Mouse (Mus musculus): ENCODE measurements around the gene Vps37b.
"Not testable (repeated sequence)": the region's sequence is repeated elsewhere in the genome, so short reads cannot be mapped to it uniquely, and the experiment has no call there.

Gene Vps37b

DNA sequence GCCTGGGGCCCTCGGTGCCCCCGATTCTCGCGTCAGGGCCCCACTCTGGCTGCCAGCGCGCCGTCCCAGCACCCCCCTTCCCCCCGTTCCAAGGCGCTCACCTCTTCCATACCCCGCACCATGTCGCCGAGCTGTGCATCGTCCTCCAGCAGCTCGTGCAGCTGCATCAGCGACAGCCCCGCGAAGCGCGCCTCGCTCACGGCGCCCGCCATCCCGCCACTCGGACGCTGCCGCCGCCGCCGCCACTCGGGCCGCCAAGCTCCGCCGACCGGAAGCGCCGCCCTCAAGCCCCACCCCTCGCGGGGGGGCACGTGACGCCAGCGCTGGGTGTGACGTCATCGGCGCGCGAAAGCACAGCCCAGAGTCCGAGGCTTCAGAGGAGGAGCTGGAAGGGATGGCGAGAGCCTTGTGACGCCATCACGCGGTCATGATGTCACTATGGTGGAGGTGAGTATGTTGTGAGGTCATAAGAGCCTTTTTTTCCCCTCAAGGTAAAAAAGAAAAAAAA is at the start of gene Vps37b:
TSS of gene Vps37b (minus strand) at position 270 of the 508 bp plus-strand sequence.
- DNase-seq (ENCODE audit: low read depth, low spot score) = peak; percentile 90

DNA sequence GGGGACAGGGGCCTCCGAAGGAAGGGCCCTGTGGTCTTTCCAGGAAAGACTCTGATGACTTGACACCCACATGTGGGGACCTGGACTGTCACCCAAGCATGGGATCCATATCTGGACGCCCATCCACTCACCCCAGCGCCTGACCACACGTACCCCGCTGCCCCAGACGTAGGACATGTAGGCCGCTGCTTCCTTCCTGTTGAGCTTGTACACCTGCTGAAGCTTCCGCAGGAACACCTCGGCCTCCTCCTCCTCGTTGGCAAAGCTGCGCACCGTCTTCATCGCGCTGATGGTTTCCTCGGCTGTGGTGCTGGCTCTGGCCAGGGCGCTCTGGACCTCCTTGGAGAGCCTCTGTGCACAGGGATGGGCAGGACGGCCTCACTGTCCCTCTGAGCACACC is 47.8 kb upstream of the Vps37b start:
- no peak for DNase-seq (ENCODE audit: low read depth, low spot score)

DNA sequence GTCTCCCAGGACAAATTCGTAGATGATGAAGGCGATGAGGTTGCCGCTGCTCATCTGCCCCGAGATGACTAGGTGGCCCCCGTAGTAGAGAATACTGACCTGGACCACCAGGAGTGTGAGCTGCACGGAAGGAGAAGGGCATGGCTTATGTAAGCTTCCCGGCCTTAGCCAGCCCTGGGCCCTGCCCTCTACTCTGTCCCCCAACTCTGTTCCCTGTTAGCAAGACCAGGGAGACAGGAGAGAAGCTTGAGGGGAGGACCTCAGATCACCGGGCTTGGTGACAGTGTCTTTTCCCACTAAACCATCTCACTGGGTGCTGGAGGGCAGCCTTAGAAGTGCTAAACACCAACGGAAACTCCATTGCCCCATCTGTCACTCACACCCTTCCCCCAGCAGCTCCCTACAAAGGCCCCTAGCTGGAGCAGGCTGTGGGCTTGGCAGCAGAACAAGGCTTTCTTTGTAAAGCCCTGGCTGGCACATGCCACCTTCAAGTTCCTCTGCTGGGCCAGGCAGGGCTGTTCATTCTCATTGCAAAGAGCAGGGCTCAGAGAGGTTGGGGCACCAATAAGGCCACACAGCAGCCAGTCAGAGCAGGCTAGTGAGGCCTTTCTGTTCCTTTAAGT is 46.8 kb upstream of the Vps37b start:
- no peak for DNase-seq (ENCODE audit: low read depth, low spot score)

DNA sequence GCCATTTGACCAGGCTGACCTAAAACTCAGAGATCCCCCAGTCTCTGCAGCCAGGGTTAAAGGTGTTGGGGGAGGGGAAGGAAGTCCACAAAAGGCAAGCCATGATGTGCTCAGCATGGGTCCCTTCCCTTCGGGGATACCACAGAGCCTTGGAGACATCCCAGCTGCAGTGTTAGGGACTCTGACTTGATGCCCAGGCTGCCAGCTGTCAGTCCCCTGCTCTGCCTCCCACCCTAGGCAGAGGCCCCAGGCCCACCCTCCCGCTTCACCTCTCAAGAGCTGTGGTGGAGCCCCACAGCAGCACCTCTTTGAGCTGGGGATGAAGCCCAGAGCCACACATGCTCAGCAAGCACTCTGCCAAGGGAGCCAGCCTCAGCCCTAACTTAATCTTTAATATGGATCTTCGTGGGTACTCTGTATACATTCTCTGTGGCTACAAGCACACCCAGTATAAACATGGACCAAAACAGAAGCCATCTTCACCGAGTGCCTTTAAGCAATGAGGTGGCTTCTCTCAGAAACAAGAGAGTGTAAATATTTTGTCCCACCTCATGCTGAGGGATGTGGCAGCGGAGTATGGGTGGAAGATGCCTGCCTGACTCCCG is 45.9 kb upstream of the Vps37b start:
- no peak for DNase-seq (ENCODE audit: low read depth, low spot score)

DNA sequence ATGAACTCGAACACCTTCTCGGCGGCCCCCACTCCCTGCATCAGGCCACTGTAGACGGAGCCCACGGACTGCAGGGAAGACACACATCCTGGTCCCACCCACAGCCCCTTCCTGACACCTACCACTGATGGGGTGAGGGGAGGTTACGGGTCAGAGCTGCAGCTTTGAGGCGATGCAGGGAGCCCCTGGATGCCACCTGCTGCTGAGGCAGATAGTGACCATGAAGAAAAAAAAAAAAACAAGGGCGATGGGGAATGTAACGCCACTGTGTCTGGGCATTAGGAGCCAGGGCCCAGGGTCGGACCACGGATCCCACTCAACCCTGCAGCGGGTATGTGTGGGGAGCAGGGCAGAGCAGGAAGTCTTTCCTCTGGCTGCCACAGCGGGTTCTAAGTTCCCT is 45.2 kb upstream of the Vps37b start:
- DNase-seq (ENCODE audit: low read depth, low spot score) = no peak

DNA sequence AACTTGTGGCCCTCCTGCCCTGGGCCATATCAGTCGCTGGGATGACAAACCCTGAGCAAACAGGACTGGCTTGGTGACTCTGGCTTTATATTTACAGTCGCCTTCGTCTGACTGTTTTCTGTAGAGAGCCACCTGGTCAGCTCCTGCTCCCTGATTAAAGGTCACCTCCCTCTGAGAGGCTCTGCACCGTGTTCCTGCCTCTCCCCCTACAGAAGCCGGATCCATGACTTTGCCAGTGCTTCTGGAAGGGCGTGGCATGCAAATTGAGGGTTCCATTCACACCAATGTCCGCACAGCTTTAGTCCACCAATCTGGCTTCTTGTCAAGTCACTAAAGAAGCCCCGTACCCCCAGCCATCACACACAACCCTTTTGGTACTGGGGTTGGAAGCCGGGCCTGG is 44.5 kb upstream of the Vps37b start:
- no peak for DNase-seq (ENCODE audit: low read depth, low spot score)

DNA sequence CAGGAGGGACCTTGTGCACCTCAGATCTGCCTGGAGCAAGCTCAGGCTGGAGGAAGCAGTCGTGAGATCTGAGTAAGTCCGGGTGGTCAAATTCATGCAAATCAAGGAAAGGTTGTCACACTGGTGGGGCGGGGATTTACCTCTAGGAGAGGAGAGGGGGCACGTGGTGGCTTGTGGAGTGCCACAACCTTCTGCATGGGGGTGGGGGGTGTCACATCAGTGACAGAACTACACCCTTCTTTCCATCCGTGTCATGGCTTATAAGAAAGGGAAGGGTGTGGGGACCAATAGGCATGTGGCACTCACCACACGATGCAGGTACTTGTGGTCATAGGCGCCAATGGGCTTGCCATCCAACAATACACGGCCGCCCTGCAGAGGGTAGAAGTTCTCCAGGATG is 43.6 kb upstream of the Vps37b start:
- no peak for DNase-seq (ENCODE audit: low read depth, low spot score)

DNA sequence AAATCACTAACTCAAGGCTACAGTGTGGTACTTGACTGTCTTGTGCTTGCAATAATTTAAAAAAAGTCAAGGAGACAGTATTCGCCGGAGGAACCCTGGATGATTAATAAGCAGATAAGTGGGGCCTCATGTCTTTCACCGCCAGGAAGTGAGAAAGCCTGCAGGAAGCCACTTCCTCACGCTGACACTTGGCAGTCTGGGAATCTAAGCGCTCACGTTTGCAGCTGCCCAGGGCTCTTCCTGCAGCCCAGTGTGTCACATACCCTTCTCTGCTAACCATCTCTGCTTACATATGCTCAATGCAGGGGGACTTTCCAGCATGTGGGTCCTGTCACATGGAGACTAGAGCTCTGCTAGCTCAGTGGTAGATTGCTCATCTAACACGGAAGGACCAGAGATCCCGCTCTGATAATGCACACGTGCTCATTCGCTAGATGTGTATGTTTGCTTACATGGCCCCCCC is 42.8 kb upstream of the Vps37b start:
- no peak for DNase-seq (ENCODE audit: low read depth, low spot score)

DNA sequence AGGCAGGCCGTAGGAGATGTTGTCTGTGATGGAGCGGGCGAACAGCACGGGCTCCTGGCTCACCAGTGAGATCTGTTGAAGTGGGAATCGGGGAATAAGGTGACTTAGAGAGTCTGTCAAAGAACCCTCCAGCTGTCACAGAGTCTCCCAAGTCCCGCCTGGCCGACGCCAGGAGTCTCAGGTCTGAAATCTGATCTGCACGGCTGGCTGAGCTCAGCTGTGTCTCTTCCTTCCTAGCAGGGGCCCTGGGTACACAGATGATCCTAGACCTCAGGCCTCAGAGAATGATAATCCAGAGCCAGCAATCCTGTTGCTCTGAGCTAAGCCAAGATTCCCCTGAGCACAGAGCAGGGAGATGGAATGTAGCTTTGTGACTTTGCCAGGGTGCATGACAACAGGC is 41.6 kb upstream of the Vps37b start:
- DNase-seq (ENCODE audit: low read depth, low spot score) = no peak

DNA sequence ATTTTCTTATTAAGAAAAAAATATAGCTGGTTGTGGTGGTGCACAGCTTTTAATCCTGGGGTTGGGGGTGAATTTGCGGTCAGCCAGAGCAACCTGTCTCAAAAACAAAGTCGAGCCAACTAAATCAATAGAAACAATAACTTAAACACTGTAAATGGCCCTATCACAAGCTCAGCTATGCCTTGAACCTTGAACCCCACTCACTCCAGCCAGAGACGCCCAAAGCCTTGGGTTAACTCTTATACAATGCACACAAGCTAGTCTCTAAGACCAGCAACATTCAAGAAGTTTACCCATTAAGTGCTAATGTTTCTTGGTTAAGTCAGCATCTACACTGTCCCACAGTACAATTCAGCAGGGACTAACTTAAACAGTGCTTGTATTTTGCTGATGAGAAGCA is 37.6 kb upstream of the Vps37b start:
- DNase-seq (ENCODE audit: low read depth, low spot score) = no peak

DNA sequence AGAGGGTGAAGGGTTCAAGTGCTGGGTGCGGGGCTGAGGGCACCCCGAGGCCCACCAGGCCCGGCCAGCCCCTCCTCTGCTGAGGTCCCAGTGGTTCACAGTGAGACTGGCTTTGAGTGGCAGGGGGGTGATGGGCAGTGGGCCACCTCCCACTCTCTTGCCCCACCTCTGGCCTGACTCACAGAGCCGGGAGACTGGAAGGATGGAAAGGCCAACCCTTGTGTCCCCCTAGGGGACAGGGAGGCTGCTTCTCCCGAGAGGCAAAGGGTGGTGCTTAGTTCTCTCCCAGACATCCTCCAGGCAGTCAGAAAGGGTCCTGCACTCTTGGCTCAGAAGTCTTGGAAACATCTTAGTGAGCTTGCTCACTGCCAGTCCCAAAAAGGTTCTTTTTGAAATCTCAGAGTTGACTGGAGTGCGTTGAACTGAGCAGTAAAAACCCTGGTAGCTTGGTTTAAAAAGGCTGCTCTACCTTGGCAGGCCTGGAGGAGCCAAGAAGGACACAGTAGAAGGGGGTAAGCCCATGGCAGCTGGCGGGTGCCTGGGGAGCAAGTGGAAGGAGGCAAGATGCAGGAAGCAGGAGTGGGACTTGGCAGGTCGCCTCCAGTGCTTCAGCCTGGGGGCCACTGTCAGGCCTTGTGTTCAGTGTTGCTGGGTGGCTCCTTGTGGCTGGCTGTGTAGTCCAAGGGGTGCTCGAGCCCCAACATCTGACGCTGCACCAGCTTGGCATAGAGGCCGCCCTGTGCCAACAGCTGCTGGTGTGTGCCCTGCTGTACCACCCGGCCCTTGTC is 30.2 kb upstream of the Vps37b start:
- DNase-seq (ENCODE audit: low read depth, low spot score) = no peak

DNA sequence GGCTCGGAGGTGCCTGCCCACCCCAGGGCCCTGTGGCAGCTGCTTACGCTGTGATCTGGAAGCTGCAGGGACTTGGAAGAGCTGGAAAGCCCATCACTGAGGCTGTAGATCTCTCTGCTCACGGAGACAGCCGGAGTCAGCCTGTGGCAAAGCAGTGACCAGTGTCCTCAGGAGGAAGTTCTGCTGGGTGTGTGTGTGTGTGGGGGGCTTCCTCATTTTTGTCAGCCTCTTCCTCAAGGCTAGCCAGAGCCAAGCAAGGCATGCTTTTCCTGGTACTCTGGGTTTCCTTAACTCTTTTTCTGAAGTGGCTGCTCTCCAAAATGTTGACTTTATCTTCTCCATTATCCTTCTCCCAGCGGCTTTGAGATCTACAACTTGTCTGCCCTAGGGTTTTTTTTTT is 27.6 kb upstream of the Vps37b start:
- no peak for DNase-seq (ENCODE audit: low read depth, low spot score)

DNA sequence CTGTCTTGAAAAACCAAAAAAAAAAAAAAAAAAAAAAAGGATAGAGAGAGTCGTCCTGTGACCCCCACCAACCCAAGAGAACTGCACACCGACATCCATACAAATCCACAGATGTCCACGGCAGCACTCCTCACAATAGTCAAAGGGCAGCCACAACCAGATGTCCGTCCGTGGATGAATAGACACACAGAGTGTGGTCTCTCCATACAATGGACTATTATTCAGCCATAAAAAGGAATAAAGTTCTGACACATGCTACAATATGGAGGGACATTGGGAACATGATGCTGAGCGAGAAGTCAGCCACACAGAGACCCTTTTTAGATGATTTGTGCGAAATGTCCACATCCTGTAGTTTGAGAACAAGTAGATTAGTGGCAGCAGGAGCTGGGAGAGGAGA is 26.7 kb upstream of the Vps37b start:
- DNase-seq (ENCODE audit: low read depth, low spot score) = no peak

DNA sequence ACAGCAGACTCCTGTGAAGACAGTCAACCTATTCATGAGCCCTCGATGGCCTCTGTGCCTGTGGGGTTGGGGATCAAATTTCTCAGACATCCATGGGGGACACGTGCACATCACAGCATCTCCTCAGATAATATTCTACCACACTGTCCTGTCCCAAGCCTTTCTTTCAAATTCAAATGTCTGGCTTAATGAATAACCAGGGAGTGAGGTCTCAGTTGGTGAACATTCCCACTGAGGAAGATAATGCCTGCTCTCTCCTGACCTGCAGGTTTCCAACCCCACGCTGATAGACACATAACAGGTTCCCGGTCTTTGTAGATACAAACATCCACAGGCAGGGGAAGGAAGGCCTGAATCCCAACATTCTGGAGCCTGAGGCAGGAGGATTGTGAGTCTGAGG is 24.9 kb upstream of the Vps37b start:
- DNase-seq (ENCODE audit: low read depth, low spot score) = no peak

DNA sequence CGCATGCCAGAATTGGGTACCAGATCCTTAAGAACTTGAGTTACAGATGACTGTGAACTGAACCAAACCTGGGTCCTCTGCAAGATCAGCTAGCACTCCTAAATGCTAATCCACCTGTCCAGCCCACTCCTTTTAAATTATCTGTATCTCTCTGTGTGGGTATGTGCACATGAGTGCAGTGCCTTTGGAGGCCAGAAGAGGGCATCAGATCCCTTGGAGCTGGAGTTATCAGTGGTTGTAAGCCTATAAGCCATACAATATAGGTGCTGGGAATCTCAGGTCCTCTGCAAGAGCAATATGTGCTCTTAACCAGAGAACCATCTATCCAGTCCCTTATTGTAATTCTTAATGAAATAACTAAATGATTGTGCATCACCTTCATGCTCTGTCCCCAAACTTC is 24.1 kb upstream of the Vps37b start:
- no peak for DNase-seq (ENCODE audit: low read depth, low spot score)

DNA sequence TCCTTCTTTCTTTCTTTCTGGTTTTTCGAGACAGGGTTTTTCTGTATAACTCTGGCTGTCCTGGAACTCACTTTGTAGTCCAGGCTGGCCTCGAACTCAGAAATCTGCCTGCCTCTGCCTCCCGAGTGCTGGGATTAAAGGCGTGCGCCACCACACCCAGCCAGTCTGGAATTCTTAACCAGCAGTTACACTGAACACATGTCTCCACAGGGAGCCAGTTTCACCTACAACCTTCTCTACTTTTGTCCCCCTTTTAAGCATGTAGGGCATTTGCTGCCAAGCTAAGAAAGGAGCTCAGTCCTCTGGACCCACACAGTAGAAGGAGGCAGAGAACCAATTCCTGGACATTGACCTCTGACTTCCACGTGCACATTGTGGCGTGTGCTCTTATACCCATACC is 20.6 kb upstream of the Vps37b start:
- DNase-seq (ENCODE audit: low read depth, low spot score) = not testable (repeated sequence)

DNA sequence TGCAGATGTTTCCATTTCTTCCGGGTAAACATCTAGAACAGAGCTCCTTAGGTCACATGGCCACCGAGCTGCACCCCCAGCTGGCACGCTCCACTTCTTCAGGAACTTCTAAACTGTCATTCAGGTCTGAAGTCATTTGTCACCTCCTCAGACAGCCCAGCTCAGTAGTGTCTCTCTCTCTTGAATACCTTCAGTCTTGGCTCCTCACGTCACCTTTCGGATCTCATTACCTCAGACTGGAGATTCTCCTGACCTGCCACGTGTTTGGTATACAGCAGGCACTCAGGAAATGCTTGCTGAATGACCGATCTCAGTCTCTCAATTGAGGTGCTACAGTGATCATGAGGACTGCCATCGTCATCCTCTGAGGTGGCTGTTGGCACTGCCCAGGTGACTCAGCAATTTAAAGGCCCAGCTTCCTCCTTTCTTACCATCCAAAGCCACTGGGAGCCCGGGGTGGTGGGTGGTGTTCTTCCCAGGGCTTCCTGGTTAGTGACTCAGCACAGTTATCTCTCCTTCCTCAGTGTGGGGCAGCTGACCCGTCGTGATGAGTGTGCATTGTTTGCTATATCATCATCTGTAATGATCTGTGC is 19.9 kb upstream of the Vps37b start:
- DNase-seq (ENCODE audit: low read depth, low spot score) = no peak

DNA sequence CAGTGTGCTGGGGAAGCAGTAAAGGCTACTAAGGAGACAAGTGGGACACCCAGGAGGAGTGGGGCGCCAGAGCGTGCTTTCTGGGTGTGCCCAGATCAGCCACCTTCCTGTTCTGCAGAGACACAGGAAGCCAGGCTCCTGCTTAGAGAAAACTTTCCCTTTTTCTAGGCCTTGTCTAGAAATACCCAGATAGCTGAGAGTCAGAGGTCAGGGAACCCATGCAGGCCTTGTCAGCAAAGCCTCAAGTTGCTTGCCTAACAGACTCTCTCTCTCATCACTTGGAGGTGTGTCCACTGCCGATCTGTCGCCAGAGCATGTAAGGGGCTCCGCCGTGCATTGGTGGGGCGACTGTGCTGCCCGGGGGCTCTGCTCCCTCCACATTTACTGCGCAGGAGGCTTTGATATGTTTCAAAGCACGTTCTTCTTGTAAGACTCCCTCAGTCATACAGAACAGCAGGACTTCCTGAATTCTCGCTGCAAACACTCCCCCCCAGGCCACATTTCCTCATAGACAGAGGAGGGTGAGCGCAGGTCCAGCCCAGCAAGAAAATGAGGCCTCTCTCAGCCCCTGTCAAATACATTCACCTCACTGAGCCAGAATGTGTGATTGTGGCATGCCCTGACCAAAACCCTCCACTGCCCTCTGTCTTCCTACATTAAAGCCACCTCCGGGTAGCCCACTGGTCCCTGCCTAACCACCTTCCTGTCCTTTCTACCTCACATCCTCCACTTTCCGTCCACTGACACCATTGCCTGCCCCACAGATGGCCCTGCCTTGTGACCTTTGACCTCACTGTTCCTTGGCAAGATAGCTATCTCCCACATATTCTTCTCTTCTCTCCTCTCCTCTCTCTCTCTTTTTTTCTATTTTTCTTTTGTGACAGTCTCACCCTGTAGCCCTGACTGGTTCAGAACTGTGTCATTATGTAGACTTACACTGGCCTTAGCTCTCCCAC is 18.3 kb upstream of the Vps37b start:
- DNase-seq (ENCODE audit: low read depth, low spot score) = no peak

DNA sequence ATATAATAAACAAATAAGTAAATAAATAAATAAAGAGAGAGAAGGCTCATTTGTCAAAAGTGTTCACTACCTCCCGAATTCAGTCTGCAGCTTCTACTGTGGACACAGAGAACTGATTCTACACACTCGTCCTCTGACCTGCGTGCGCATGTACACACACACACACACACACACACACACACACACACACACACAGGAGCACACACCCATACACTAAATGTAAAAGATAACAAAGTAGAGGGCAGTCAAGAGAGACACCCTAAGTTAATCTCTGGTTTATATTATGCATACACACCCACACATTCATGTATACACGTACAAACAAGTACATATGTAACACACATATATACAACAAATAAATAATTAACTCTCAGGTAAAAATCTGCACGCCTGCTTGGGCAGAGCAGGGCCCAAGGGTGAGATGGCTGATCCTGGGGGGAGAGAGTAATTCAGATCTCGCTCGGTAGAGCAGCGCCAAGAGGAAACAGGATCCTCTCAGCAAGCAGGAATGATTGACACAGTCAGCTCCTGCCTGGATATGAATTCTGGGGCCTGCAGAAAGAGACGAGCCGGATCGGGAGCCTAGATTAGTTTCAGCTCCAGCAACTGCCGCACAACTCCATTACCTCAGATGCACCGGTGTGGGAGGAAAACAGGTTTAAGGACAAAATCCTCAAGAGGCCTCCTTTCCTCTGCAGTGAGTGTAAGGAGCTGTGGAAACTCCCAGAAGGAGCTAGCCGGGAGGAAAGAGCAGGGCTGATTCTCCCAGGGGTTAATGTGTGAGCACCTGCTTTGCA is 17.4 kb upstream of the Vps37b start:
- DNase-seq (ENCODE audit: low read depth, low spot score) = no peak

DNA sequence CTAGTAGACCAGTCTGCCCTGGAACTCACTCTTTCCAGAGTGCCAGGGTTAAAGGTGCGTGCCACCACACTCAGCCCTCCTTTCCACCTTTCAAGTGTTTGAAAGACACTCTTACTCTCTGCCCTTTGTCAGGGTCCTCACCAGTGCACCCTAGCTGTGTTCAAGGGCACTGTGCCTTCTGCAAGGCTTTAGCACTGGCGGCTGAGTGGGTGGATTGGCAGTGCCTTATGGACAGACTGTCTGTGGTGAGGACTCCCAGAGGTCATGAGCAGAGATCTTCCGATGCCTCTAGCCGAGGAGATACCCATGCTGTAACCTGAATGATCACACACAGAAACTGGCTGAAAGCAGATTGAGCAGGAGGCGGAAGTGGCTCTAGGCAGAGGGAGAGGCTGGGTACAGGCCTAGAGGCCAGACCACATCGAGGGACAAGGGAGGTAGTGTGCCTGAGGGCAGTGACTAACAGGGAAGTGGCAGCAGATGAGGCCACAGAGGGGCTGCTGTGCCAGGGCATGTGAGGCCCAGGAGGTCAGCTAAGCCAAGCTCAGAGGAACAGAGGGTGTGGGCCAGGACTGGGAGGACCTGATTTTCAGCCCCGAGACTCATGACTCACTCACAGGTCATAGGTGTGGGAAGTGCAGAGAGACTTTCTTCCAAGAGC is 14.8 kb upstream of the Vps37b start:
- DNase-seq (ENCODE audit: low read depth, low spot score) = no peak
